Mouse (Mus musculus): ENCODE measurements around the gene Calm1. TPM values are rescaled to one million over a fixed set of nuclear protein-coding genes. Genes with fewer than 3 reads are reported as not detected.
A peak's percentile ranks its signal among the peaks of the same experiment; 100 is the strongest.

Gene Calm1
- polyA plus RNA-seq, 1 experiment from 2014 or later: 3,016 TPM

DNA sequence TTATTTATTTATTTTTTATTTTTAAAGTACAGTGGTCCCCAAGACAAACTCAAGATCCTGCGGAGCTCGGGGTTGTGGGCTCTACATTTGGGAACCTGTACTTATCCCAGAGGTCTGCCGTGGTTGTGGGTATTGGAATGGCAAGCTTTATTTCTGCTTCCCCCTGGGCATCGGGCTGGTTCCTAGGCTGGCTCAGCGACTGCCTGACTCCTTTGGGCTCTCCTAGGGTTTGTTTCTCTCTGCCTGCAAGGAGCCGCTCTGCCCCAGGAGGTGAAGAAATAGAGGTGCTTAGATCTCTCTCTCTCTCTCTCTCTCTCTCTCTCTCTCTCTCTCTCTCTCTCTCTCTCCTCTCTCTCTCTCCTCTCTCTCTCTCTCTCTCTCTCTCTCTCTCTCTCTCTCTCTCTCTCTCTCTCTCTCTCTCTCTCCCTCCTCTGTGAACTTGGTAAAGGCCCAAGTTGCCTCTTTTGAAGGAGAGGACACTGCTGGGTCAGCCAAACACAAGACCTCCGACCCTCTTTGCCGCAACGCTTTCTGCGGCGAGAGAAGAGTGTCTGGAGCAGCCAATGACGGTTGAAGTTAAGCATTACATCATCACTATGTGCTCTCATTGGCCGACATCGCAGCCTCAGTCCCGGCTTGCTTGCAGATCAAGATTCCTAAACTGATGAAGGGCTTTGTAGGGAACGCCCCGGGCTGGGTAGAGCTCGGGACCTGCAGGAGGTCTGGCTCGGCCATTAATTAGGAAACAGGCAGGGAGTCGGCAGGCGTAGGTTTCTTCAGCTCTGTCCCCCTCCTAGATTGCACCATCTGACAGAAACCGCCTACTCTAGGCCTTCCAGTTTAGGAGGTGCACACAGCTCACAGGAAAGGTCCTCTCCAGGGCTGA lies 42.9 kb downstream of the Calm1 start:
- peak overlapping the region; percentile 46 for H3K4me2 ChIP-seq (ENCODE audit: low read length)
- no peaks in the 10 kb centered on the region for H3K27me3 ChIP-seq (ENCODE audit: control insufficient read depth, insufficient read depth, low read depth, low read length)
- peak overlapping the region; percentile 69 for H3K27ac ChIP-seq (ENCODE audit: low read length)
- no peaks in the 10 kb centered on the region for H3K36me3 ChIP-seq (ENCODE audit: control insufficient read depth, insufficient read depth, low read length)
- WGBS: 8% methylated on average over 22 of the region's 22 CpGs
- peaks cover 24% of the 10 kb centered on the region for H3K4me1 ChIP-seq (ENCODE audit: control insufficient read depth, insufficient read depth, low read length)
- ATAC-seq: peak; percentile 93
- no peaks in the 10 kb centered on the region for H3K9me3 ChIP-seq (replicated peaks; ENCODE audit: control insufficient read depth, low read length, poor library complexity, severe bottlenecking)
- peak overlapping the region; percentile 2; the same call in 1 of the 2 replicates for H3K4me3 ChIP-seq (ENCODE audit: low read depth, low read length)
- peak overlapping the region; percentile 52; the same call in 1 of the 2 replicates for H3K9ac ChIP-seq (ENCODE audit: low read depth, low read length)

DNA sequence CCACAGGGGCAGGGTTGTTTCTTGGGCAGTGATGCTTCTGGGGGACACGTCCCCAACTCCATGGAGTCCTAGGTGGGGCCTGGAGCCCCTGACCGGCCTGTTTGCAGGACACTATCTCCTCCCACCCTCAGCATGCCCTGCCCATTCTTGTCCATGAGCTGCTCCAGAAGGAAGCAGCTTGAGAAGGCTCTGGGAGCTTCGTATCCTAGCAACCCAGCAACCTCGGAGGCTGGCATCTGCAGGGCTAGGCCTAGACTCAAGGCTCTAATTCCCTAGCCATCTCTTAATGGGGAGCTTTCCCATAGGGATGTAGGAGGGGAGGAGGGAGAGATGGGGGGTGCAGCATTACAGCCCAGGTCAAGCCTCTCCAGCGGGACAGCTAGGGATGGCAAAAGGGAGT lies 45.3 kb downstream of the Calm1 start:
- peak overlapping the region; percentile 81 for H3K27ac ChIP-seq (ENCODE audit: low read length)
- no peak overlapping the region for H3K4me3 ChIP-seq (ENCODE audit: low read depth, low read length)
- peak; percentile 67 for ATAC-seq
- H3K4me2 ChIP-seq (ENCODE audit: low read length): no peak overlapping the region
- no peaks in the 10 kb centered on the region for H3K9me3 ChIP-seq (replicated peaks; ENCODE audit: control insufficient read depth, low read length, poor library complexity, severe bottlenecking)
- 10% methylated on average over 5 of the region's 5 CpGs for WGBS
- no peaks in the 10 kb centered on the region for H3K36me3 ChIP-seq (ENCODE audit: control insufficient read depth, insufficient read depth, low read length)
- no peaks in the 10 kb centered on the region for H3K27me3 ChIP-seq (ENCODE audit: control insufficient read depth, insufficient read depth, low read depth, low read length)
- H3K9ac ChIP-seq (ENCODE audit: low read depth, low read length): peak overlapping the region; percentile 28; the same call in 1 of the 2 replicates
- peaks cover 23% of the 10 kb centered on the region for H3K4me1 ChIP-seq (ENCODE audit: control insufficient read depth, insufficient read depth, low read length)

DNA sequence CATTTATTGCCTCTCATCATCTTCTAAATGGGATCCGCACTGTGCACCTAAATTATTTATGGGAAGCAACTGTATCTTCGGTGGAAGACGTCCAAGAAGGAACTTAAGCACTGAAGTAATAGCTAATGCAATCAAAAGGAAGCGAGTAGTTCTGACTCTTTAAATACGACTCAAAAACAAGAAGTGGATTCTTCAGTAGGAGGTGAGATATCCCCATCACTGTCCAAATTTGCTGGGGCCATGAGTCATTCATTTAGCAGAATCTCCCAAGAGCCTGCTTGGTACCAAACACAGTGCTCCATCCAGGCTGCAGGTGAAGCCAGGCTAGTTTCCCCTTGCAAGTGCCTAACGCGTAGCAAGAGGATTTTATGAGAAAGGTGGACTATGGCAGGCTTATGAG lies 49.9 kb downstream of the Calm1 start:
- 89% methylated on average over 7 of the region's 7 CpGs for WGBS
- Histone ChIP-seq H3K27me3 (ENCODE audit: control insufficient read depth, insufficient read depth, low read depth, low read length) (no peaks in the 10 kb centered on the region), H3K36me3 (ENCODE audit: control insufficient read depth, insufficient read depth, low read length) (no peaks in the 10 kb centered on the region), H3K27ac (ENCODE audit: low read length) (no peak overlapping the region), H3K9ac (ENCODE audit: low read depth, low read length) (no peak overlapping the region), H3K9me3 (replicated peaks; ENCODE audit: control insufficient read depth, low read length, poor library complexity, severe bottlenecking) (no peaks in the 10 kb centered on the region), H3K4me3 (ENCODE audit: low read depth, low read length) (no peak overlapping the region), H3K4me2 (ENCODE audit: low read length) (no peak overlapping the region), H3K4me1 (ENCODE audit: control insufficient read depth, insufficient read depth, low read length) (peaks cover 9% of the 10 kb centered on the region)
- ATAC-seq: no peak

DNA sequence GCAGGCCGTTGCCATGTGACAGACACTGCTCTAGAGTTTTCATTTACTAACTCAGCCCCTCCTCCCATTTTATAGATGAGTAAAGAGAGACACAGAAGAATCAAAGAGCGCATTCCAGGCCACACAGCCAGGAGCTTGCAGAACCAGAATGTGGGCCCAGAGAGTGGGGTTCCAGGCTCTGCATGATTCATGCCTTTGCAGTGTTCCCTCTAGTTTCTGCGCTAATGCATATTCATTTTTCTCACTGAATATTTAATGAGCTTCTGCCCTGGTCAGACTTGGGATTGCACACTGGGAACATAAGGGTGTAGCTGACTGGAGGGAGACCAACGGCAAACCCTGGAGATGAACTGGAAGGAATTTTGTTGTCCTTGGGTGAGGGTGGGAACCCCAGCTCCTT lies 55.2 kb downstream of the Calm1 start:
- no peaks in the 10 kb centered on the region for H3K9me3 ChIP-seq (replicated peaks; ENCODE audit: control insufficient read depth, low read length, poor library complexity, severe bottlenecking)
- H3K4me1 ChIP-seq (ENCODE audit: control insufficient read depth, insufficient read depth, low read length): no peaks in the 10 kb centered on the region
- no peak overlapping the region for H3K27ac ChIP-seq (ENCODE audit: low read length)
- no peak overlapping the region for H3K4me2 ChIP-seq (ENCODE audit: low read length)
- no peak overlapping the region for H3K4me3 ChIP-seq (ENCODE audit: low read depth, low read length)
- 71% methylated on average over 4 of the region's 4 CpGs for WGBS
- no peak overlapping the region for H3K9ac ChIP-seq (ENCODE audit: low read depth, low read length)
- no peaks in the 10 kb centered on the region for H3K27me3 ChIP-seq (ENCODE audit: control insufficient read depth, insufficient read depth, low read depth, low read length)
- no peaks in the 10 kb centered on the region for H3K36me3 ChIP-seq (ENCODE audit: control insufficient read depth, insufficient read depth, low read length)
- ATAC-seq: peak; percentile 18; the same call in 1 of the 2 replicates

DNA sequence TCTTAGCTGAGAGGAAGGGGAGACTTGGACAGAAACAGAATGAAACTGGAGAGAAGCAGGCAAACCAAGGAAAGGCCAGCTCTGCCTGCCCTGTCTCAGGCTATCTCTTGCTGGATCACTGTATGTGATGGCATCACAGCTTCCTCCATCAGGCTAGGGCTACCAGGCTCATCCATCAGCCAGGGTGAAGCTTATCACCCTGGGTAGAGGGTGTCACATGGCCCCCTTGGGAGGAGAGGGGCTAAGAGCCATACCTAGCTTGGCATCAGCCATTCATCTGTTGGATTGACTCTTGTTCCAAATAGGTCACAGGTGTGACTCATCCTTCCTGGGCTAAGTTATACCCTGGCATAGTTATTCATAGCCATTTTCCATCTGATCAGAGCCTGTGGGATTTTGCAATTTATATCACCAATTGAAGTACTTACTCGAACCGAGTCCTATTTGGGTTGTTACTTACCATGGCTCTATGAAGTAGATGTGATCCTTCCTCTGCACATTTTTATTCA lies 56.3 kb downstream of the Calm1 start:
- Histone ChIP-seq H3K9me3 (replicated peaks; ENCODE audit: control insufficient read depth, low read length, poor library complexity, severe bottlenecking) (no peaks in the 10 kb centered on the region), H3K4me3 (ENCODE audit: low read depth, low read length) (no peak overlapping the region), H3K27ac (ENCODE audit: low read length) (no peak overlapping the region), H3K36me3 (ENCODE audit: control insufficient read depth, insufficient read depth, low read length) (no peaks in the 10 kb centered on the region), H3K27me3 (ENCODE audit: control insufficient read depth, insufficient read depth, low read depth, low read length) (no peaks in the 10 kb centered on the region), H3K4me1 (ENCODE audit: control insufficient read depth, insufficient read depth, low read length) (no peaks in the 10 kb centered on the region), H3K4me2 (ENCODE audit: low read length) (no peak overlapping the region), H3K9ac (ENCODE audit: low read depth, low read length) (no peak overlapping the region)
- 94% methylated on average over 2 of the region's 2 CpGs for WGBS
- no peak for ATAC-seq

DNA sequence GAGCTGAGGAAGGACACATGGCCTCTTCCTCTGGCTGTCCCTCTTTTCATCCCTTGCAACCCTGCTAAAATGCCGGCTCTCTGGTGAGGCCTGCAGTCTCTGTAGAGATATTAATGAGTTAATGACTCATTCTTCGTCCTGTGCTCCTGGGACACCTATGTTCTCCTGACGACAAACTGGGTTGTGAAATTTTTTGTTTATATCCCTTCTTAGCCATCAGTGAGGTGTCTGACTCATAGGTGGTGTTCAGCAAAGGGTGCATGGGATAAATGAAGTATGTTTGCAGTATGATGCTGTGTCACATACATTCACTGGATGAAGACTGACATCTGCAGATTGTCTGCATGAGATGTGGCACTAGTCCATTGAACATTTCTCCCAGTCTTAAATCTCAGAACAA lies 58.5 kb downstream of the Calm1 start:
- Histone ChIP-seq H3K4me3 (ENCODE audit: low read depth, low read length) (no peak overlapping the region), H3K4me1 (ENCODE audit: control insufficient read depth, insufficient read depth, low read length) (no peaks in the 10 kb centered on the region), H3K27me3 (ENCODE audit: control insufficient read depth, insufficient read depth, low read depth, low read length) (no peaks in the 10 kb centered on the region), H3K9ac (ENCODE audit: low read depth, low read length) (no peak overlapping the region), H3K27ac (ENCODE audit: low read length) (no peak overlapping the region), H3K4me2 (ENCODE audit: low read length) (no peak overlapping the region), H3K36me3 (ENCODE audit: control insufficient read depth, insufficient read depth, low read length) (no peaks in the 10 kb centered on the region), H3K9me3 (replicated peaks; ENCODE audit: control insufficient read depth, low read length, poor library complexity, severe bottlenecking) (no peaks in the 10 kb centered on the region)
- 84% methylated on average over 3 of the region's 3 CpGs for WGBS
- ATAC-seq: no peak

Other genes starting within 250 kb of the Calm1 start
- gene Kcnk13, start 234.9 kb upstream of the Calm1 start, polyA plus RNA-seq (2015; fragmentation: Nextera tagmentation; extraction: Ambion mirVana): 1.3 and 1.5 TPM in 2 replicates
- gene Psmc1, start 89.3 kb upstream of the Calm1 start, polyA plus RNA-seq (2015; fragmentation: Nextera tagmentation; extraction: Ambion mirVana): 270 and 286 TPM in 2 replicates
- 11.7 and 12.7 TPM in 2 replicates for gene Nrde2, start 39.8 kb upstream of the Calm1 start, polyA plus RNA-seq (2015; fragmentation: Nextera tagmentation; extraction: Ambion mirVana)